Mouse (Mus musculus): Measurements from ENCODE around the gene Phtf2. TPM values are rescaled to one million over a fixed set of nuclear protein-coding genes. Genes with fewer than 3 reads are reported as not detected.

The Phtf2 gene
- total and polyA plus RNA-seq, 2 experiments from 2014 or later: 39.2 to 50.9 TPM

- DNase-seq (ENCODE audit: low spot score) (no peak), ATAC-seq (ENCODE audit: insufficient read depth, low read depth) (no peak)
- H3K4me3 ChIP-seq (ENCODE audit: low read depth, low read length): no peak overlapping the region
- no peak for TF ChIP-seq EP300 (IDR thresholded peaks at IDR 0.05; ENCODE audit: low read depth)
- no peak for TF ChIP-seq CTCF (IDR thresholded peaks at IDR 0.05; ENCODE audit: low read depth)
- peaks cover 4% of the 10 kb centered on the region; the same call in 1 of the 2 replicates for H3K4me1 ChIP-seq (ENCODE audit: control insufficient read depth, insufficient read depth)
- no peak overlapping the region for H3K27ac ChIP-seq (ENCODE audit: low read depth)
- no peaks in the 10 kb centered on the region for H3K9me3 ChIP-seq (replicated peaks; ENCODE audit: control insufficient read depth, low read length)
- H3K9ac ChIP-seq (replicated peaks; ENCODE audit: low read depth, low read length): no peak overlapping the region
- no peak overlapping the region for H3K4me2 ChIP-seq (ENCODE audit: low read depth, low read length)
- 71% methylated on average over 4 of the region's 4 CpGs for WGBS
- no peaks in the 10 kb centered on the region for H3K27me3 ChIP-seq (ENCODE audit: control insufficient read depth, insufficient read depth, low read length)
- H3K36me3 ChIP-seq (replicated peaks; ENCODE audit: control insufficient read depth, insufficient read depth, low read length): no peaks in the 10 kb centered on the region
Measured at GRCm38 (mm10) chr5:20864216-20864969, 17.5 kb downstream of the Phtf2 start.

- Histone ChIP-seq H3K9ac (replicated peaks; ENCODE audit: low read depth, low read length) (no peak overlapping the region), H3K27me3 (ENCODE audit: control insufficient read depth, insufficient read depth, low read length) (no peaks in the 10 kb centered on the region), H3K27ac (ENCODE audit: low read depth) (no peak overlapping the region), H3K9me3 (replicated peaks; ENCODE audit: control insufficient read depth, low read length) (no peaks in the 10 kb centered on the region), H3K4me2 (ENCODE audit: low read depth, low read length) (no peak overlapping the region), H3K4me3 (ENCODE audit: low read depth, low read length) (no peak overlapping the region), H3K36me3 (replicated peaks; ENCODE audit: control insufficient read depth, insufficient read depth, low read length) (no peaks in the 10 kb centered on the region), H3K4me1 (ENCODE audit: control insufficient read depth, insufficient read depth) (peaks cover 4% of the 10 kb centered on the region; the same call in 1 of the 2 replicates)
- TF ChIP-seq EP300 (IDR thresholded peaks at IDR 0.05; ENCODE audit: low read depth) (no peak), CTCF (IDR thresholded peaks at IDR 0.05; ENCODE audit: low read depth) (no peak; the same call in 1 of the 2 replicates)
- 78% methylated on average over 2 of the region's 2 CpGs for WGBS
- ATAC-seq (ENCODE audit: insufficient read depth, low read depth) (no peak), DNase-seq (ENCODE audit: low spot score) (no peak)
Measured at GRCm38 (mm10) chr5:20861901-20862300, 20.0 kb downstream of the Phtf2 start.

- Histone ChIP-seq H3K27ac (ENCODE audit: low read depth) (no peak overlapping the region), H3K4me2 (ENCODE audit: low read depth, low read length) (no peak overlapping the region), H3K9ac (replicated peaks; ENCODE audit: low read depth, low read length) (no peak overlapping the region), H3K4me3 (ENCODE audit: low read depth, low read length) (no peak overlapping the region), H3K4me1 (ENCODE audit: control insufficient read depth, insufficient read depth) (peaks cover 4% of the 10 kb centered on the region; the same call in 1 of the 2 replicates), H3K9me3 (replicated peaks; ENCODE audit: control insufficient read depth, low read length) (no peaks in the 10 kb centered on the region), H3K36me3 (replicated peaks; ENCODE audit: control insufficient read depth, insufficient read depth, low read length) (no peaks in the 10 kb centered on the region), H3K27me3 (ENCODE audit: control insufficient read depth, insufficient read depth, low read length) (no peaks in the 10 kb centered on the region)
- ATAC-seq (ENCODE audit: insufficient read depth, low read depth) (no peak), DNase-seq (ENCODE audit: low spot score) (no peak)
- WGBS: 83% methylated on average over 4 of the region's 4 CpGs
- TF ChIP-seq EP300 (IDR thresholded peaks at IDR 0.05; ENCODE audit: low read depth): no peak
- TF ChIP-seq CTCF (IDR thresholded peaks at IDR 0.05; ENCODE audit: low read depth): no peak
Measured at GRCm38 (mm10) chr5:20860565-20860964, 21.4 kb downstream of the Phtf2 start.

GRCm38 (mm10) chr5:20858404-20858803 is 23.5 kb downstream of the Phtf2 start:
- no peak for TF ChIP-seq CTCF (IDR thresholded peaks at IDR 0.05; ENCODE audit: low read depth)
- no peak for TF ChIP-seq EP300 (IDR thresholded peaks at IDR 0.05; ENCODE audit: low read depth)
- H3K4me1 ChIP-seq (ENCODE audit: control insufficient read depth, insufficient read depth): no peaks in the 10 kb centered on the region
- DNase-seq (ENCODE audit: low spot score) (no peak), ATAC-seq (ENCODE audit: insufficient read depth, low read depth) (no peak)
- H3K9me3 ChIP-seq (replicated peaks; ENCODE audit: control insufficient read depth, low read length): no peaks in the 10 kb centered on the region
- WGBS: 87% methylated on average over 2 of the region's 2 CpGs
- H3K9ac ChIP-seq (replicated peaks; ENCODE audit: low read depth, low read length): no peak overlapping the region
- H3K27me3 ChIP-seq (ENCODE audit: control insufficient read depth, insufficient read depth, low read length): no peaks in the 10 kb centered on the region
- H3K4me3 ChIP-seq (ENCODE audit: low read depth, low read length): no peak overlapping the region
- no peaks in the 10 kb centered on the region for H3K36me3 ChIP-seq (replicated peaks; ENCODE audit: control insufficient read depth, insufficient read depth, low read length)
- H3K27ac ChIP-seq (ENCODE audit: low read depth): no peak overlapping the region
- H3K4me2 ChIP-seq (ENCODE audit: low read depth, low read length): no peak overlapping the region

GRCm38 (mm10) chr5:20855066-20855465 is 26.9 kb downstream of the Phtf2 start:
- WGBS: 79% methylated on average over 4 of the region's 4 CpGs
- Histone ChIP-seq H3K4me2 (ENCODE audit: low read depth, low read length) (no peak overlapping the region), H3K9me3 (replicated peaks; ENCODE audit: control insufficient read depth, low read length) (no peaks in the 10 kb centered on the region), H3K27me3 (ENCODE audit: control insufficient read depth, insufficient read depth, low read length) (no peaks in the 10 kb centered on the region), H3K36me3 (replicated peaks; ENCODE audit: control insufficient read depth, insufficient read depth, low read length) (no peaks in the 10 kb centered on the region), H3K4me1 (ENCODE audit: control insufficient read depth, insufficient read depth) (no peaks in the 10 kb centered on the region), H3K27ac (ENCODE audit: low read depth) (no peak overlapping the region), H3K9ac (replicated peaks; ENCODE audit: low read depth, low read length) (no peak overlapping the region), H3K4me3 (ENCODE audit: low read depth, low read length) (no peak overlapping the region)
- no peak for DNase-seq (ENCODE audit: low spot score)
- ATAC-seq (ENCODE audit: insufficient read depth, low read depth): no peak
- TF ChIP-seq EP300 (IDR thresholded peaks at IDR 0.05; ENCODE audit: low read depth): no peak
- no peak for TF ChIP-seq CTCF (IDR thresholded peaks at IDR 0.05; ENCODE audit: low read depth)

GRCm38 (mm10) chr5:20847010-20847409 is 34.9 kb downstream of the Phtf2 start:
- Histone ChIP-seq H3K27me3 (ENCODE audit: control insufficient read depth, insufficient read depth, low read length) (no peaks in the 10 kb centered on the region), H3K4me1 (ENCODE audit: control insufficient read depth, insufficient read depth) (no peaks in the 10 kb centered on the region), H3K36me3 (replicated peaks; ENCODE audit: control insufficient read depth, insufficient read depth, low read length) (no peaks in the 10 kb centered on the region), H3K9ac (replicated peaks; ENCODE audit: low read depth, low read length) (no peak overlapping the region), H3K4me2 (ENCODE audit: low read depth, low read length) (no peak overlapping the region), H3K27ac (ENCODE audit: low read depth) (no peak overlapping the region), H3K9me3 (replicated peaks; ENCODE audit: control insufficient read depth, low read length) (no peaks in the 10 kb centered on the region), H3K4me3 (ENCODE audit: low read depth, low read length) (no peak overlapping the region)
- ATAC-seq (ENCODE audit: insufficient read depth, low read depth) (no peak), DNase-seq (ENCODE audit: low spot score) (no peak)
- TF ChIP-seq CTCF (IDR thresholded peaks at IDR 0.05; ENCODE audit: low read depth) (no peak), EP300 (IDR thresholded peaks at IDR 0.05; ENCODE audit: low read depth) (no peak)
- 94% methylated on average over 2 of the region's 2 CpGs for WGBS

All from heart, postnatal 0 days (tissue).